Mouse (Mus musculus): ENCODE measurements at regions not wholly inside any gene's neighbourhood (a gene's known extent, or its start where the extent isn't known, plus 50 kb on each side); places are given as distances from the start of the nearest gene placed in this dataset.
"Not testable (repeated sequence)": the region's sequence is repeated elsewhere in the genome, so short reads cannot be mapped to it uniquely, and the experiment has no call there.

GRCm38 (mm10) chr3:109224526-109224925, 101.6 kb downstream of the Slc25a24 start:
- DNase-seq (ENCODE audit: low spot score) = no peak

GRCm38 (mm10) chr3:109234275-109234674, 106.2 kb upstream of the Vav3 start:
- no peak for DNase-seq (ENCODE audit: low spot score)

- DNase-seq (ENCODE audit: low spot score) = no peak
Measured at GRCm38 (mm10) chr3:109236918-109237317, 103.5 kb upstream of the Vav3 start.

GRCm38 (mm10) chr3:109243491-109243890, 97.0 kb upstream of the Vav3 start:
- DNase-seq (ENCODE audit: low spot score) = no peak

- no peak for DNase-seq (ENCODE audit: low spot score)
Measured at GRCm38 (mm10) chr3:109248801-109249200, 91.7 kb upstream of the Vav3 start.

- no peak for DNase-seq (ENCODE audit: low spot score)
Measured at GRCm38 (mm10) chr3:109249359-109249758, 91.1 kb upstream of the Vav3 start.

- DNase-seq (ENCODE audit: low spot score) = no peak
Measured at GRCm38 (mm10) chr3:109249989-109250388, 90.5 kb upstream of the Vav3 start.

GRCm38 (mm10) chr3:109251716-109252115, 88.7 kb upstream of the Vav3 start:
- DNase-seq (ENCODE audit: low spot score) = no peak

- no peak for DNase-seq (ENCODE audit: low spot score)
Measured at GRCm38 (mm10) chr3:109254001-109254630, 86.3 kb upstream of the Vav3 start.

GRCm38 (mm10) chr3:109254957-109255356, 85.5 kb upstream of the Vav3 start:
- DNase-seq (ENCODE audit: low spot score) = peak; percentile 5

- DNase-seq (ENCODE audit: low spot score) = no peak
Measured at GRCm38 (mm10) chr3:109256723-109257122, 83.7 kb upstream of the Vav3 start.

GRCm38 (mm10) chr3:109266947-109267346, 73.5 kb upstream of the Vav3 start:
- DNase-seq (ENCODE audit: low spot score) = not testable (repeated sequence)

- DNase-seq (ENCODE audit: low spot score) = no peak
Measured at GRCm38 (mm10) chr3:109270783-109271182, 69.7 kb upstream of the Vav3 start.

GRCm38 (mm10) chr3:109273074-109273801, 67.2 kb upstream of the Vav3 start:
- no peak for DNase-seq (ENCODE audit: low spot score)

- DNase-seq (ENCODE audit: low spot score) = no peak
Measured at GRCm38 (mm10) chr3:109273802-109274155, 66.7 kb upstream of the Vav3 start.

- DNase-seq (ENCODE audit: low spot score) = no peak
Measured at GRCm38 (mm10) chr3:109279086-109279485, 61.4 kb upstream of the Vav3 start.

- DNase-seq (ENCODE audit: low spot score) = no peak
Measured at GRCm38 (mm10) chr3:109286590-109286989, 53.9 kb upstream of the Vav3 start.

All from testis, postnatal 14 days (tissue).